Mouse (Mus musculus) urinary bladder, adult 18-20 months (tissue): Measurements from ENCODE around the gene Paxbp1.
"Not testable (repeated sequence)": the region's sequence is repeated elsewhere in the genome, so short reads cannot be mapped to it uniquely, and the experiment has no call there.

ENCODE experiments used
- DNase-seq, 2 experiments: peaks; one replicate each; pipeline ENCODE4 v3.0.0; 2022; ENCODE audit warnings: low spot score in 2 of 2, mixed read lengths in 2 of 2

Gene Paxbp1

DNA sequence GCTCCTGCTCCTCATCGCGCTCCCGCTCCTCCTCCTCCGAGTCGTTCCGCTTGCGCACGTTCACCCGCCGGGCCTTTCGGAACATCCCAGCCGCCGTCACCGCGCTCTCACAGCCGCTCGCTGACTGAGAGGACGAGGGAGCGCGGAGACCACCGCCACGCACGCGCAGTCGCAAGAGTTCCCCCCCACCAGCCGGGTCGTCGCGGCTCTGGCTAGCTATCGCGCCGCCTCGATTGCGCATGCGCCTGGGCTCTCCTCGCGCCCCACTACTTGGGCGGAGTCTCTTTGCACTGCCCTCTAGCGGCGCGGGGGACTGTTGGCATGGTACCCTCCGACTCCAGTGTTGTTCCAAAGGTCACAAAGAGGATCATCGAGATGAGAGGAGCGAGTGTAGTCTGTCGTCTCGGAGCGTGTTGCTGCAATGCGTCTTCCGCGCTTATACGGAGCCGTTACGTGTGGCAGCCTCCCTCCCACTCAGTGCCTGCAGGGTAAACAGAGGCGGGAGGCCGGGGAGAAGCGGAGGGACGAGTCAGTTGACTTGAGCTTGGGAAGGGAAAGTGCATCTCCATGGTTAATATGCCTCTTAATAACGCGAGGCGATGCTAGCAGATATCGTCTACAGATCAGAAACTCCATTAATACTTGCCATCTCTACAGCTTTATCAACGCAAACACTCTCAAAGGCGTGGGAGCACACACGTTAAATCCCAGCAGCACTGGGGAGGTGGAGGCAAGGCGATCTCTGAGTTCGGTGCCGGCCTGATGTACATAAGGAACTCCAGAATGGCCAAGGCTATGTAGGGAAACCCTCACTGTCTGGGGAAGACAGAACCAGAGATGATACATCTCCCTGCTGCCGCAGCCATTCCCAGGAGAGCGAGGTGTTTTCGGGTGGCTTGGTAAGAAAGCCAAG is at the start of gene Paxbp1:
Gene Paxbp1, minus strand, starts transcription at position 274 of the 913 bp plus-strand sequence.
- DNase-seq: peak; percentile 96 to 98

DNA sequence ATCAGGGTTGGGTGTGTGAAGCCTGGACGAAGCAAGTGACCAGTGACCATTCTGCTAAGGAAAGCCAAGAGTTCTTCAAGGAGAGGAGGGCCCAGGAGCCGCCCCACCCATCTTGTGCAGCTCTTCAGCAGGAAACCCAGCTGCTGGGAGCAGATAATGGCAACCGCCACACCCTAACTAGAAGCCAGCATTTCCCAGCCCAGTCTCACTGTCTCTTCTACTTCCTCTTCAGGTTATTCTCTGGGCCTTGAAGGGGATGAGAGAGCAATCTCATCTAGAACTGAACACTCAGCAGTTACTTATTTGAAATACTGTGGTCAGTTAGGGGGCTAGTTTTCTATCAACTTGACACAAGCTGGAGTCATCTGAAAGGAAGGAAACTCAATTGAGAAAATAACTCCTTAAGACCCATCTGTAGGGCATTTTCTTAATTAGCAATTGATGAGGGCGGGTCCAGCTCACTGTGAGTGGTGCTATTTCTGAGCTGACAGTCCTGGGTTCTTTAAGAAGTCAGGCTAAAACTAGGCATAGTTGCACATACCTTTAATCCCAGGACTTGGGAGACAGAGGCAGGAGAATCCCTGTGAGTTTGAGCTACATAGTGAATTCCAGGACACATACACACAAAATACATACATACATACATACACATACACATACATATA is 42.4 kb upstream of the Paxbp1 start:
- DNase-seq: no peak

GRCm38 (mm10) chr16:91085239-91085825 is 41.0 kb upstream of the Paxbp1 start:
- DNase-seq: no peak

DNA sequence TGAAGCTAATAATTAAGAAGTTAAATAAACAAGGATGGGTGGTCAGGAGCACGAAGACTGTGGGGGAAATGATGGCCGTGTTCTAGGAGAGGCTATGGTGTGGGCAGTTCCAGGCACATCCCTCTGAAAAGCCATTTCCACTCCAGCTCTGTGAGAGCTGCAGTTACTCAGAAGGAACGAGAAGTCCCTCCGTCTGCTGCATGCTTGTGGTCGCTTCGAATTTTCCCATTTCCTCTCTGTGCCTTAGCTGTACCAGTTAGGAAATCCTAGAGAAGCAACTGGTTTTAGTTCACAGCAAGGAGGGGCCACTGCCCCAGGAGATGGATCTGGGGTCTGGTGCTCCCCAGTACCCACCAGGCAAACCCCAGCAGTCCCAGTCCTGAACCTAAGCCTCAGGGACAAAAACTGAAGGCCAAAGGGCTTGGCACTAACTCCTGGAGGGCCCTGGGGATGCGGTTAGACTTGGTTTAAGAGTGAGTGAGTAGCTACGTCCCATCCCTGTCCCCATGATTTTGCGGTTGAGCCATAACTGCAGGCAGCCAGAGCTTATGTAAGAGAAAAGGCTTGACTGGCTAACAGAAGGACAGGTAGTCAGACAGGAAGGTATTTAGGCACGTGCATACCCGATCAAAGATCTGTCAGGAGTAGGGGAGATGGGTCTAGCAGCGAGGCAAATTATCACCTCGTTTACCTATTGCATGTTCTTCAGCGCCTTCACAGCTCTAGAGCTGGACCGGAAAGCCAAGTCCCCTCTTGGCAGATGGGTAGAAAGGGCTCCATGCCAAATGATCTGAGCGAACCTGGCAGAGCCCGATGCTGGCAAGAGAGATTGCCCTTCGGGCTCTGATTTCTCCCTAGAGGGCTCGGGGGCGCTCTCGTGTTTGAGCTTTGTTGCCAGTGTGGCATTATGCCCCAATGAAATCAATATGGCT is 40.2 kb upstream of the Paxbp1 start:
- DNase-seq: no peak

DNA sequence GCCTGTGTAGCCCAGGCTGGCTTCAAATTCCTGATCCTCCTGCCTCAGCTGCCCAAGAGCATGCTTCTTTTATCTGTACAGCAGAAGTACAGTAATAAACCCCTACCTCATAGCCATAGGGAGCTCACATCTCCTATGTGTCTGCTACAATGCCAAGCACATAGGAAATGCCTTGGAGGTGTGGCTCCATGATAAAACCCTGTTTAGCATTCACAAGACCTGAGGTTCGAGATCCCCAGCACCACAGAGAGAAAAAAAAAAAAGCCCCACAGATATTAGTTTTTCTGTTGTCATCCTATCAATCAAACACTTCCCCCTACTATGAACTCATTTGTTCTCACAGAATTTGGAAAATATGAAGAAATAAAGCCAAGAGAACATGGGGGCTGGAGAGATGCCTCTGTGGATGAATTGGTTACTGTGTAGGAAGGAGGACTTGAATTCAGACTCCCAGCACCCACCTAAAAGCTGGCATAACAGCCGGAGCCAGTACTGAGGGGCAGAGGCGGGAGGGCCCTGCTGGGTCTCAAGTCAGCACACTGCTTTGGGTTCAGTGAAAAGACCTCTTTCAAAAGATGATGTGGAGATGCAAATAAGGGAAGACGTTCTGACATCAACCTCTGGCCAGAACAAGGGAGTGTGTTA is 38.8 kb upstream of the Paxbp1 start:
- no peak for DNase-seq

DNA sequence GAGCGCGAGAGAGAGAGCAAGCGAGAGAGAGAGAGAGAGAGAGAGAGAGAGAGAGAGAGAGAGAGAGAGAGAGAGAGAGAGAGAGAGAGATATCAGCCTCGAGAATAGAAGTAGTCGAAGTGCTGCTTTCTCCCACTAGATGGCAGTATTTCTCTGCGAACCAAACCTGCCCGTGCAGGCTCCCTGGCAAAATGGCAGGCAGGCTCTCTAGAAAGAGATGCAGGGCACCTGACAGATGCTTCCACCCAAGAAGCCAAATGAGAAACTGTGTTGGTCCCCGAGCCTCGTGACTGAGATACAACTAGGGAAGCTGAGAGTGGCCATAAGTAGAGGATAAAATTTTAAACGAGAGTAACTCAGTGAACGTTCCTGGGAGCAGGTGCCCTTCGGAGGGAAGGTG is 37.2 kb upstream of the Paxbp1 start:
- DNase-seq: peak; percentile 28 to 44

GRCm38 (mm10) chr16:91076180-91076579 is 31.8 kb upstream of the Paxbp1 start:
- DNase-seq: no peak

DNA sequence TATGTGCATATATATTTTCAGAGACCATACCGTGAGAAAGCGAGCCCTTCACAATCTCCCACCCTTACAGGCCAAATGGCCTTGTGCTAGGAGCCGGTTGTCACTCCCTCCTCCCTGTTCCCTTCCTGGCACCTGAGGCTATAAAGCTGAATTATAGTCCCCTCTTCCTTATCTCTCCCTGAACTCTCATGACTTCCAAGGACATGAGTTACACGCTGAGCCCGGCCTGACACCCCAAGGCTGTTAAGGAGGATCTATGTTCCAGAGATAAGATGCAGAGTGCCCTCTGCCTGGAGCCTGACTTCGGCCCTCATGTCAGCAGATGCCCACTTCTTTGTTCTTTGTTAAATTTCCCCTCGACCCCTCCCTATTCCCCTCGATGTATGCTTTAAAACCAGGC is 31.1 kb upstream of the Paxbp1 start:
- DNase-seq: not testable (repeated sequence)

DNA sequence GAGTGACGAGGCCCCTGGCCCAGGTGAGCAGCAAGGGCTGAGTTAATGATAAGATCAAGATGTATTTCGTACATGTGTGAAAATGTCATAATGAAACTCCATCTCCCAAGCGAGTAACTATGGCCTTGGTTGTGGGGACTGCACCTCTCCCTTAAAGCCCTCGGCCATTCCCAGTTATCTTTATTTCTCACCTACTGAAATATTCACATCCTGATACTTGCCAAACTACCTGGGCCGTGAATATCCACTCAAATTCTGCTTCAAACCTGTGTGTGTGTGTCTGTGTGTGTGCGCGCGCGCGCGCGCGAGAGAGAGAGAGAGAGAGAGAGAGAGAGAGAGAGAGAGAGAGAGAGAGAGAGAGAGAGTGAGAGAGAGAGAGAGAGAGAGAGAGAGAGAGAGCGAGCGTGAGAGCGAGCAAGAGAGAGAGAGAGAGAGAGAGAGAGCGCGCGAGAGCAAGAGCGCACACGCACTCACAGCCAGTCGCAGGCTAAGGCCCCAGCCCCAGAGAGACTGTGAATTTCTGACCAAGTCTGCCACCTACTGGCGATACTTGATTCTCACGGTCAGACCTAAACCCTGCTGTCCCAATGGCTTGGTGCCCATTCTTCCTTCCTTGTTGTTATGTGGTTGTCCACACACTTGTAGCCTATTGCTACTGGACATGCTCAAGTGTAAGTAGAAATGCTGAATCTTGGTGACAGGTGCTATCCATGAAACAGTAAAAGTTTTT is 29.0 kb upstream of the Paxbp1 start:
- DNase-seq: peak; percentile 63 to 80

DNA sequence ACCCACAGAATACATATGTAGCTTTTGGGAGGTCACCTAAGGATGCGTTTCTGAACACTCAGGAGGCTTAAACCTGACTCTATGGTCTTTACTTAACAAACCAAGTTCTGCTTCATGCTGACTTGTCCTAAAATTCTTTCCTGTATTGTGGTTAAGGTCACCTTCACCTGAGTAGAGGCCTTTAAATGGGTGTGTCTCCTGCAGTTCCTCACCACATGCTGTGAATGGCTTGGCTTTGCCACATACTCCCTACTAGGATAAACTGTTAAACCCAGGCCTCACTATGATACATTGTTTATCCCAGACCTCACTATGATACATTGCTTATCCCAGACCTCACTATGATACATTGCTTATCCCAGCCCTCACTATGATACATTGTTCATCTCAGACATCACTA is 27.9 kb upstream of the Paxbp1 start:
- no peak for DNase-seq

- DNase-seq: no peak
These were observed 24.6 kb upstream of the Paxbp1 start for GRCm38 (mm10) chr16:91068969-91069368.

DNA sequence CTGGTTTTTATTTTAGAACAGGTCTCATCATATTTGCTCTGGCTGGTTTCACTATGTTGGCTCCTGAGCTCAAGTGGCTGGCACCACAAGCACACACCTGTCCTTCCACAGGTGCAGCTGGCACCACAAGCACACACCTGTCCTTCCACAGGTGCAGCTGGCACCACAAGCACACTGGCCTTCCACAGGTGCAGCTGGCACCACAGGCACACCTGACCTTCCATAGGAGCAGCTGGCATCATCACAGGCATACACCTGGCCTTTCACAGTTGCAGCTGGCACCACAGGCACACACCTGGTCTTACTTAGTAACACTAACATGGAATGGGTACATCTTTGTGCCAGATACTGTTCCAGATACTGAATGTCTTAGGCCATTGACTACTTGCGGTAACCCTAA is 22.8 kb upstream of the Paxbp1 start:
- DNase-seq: no peak

GRCm38 (mm10) chr16:91064583-91065365 is 20.4 kb upstream of the Paxbp1 start:
- no peak for DNase-seq

GRCm38 (mm10) chr16:91063786-91064185 is 19.4 kb upstream of the Paxbp1 start:
- no peak for DNase-seq

DNA sequence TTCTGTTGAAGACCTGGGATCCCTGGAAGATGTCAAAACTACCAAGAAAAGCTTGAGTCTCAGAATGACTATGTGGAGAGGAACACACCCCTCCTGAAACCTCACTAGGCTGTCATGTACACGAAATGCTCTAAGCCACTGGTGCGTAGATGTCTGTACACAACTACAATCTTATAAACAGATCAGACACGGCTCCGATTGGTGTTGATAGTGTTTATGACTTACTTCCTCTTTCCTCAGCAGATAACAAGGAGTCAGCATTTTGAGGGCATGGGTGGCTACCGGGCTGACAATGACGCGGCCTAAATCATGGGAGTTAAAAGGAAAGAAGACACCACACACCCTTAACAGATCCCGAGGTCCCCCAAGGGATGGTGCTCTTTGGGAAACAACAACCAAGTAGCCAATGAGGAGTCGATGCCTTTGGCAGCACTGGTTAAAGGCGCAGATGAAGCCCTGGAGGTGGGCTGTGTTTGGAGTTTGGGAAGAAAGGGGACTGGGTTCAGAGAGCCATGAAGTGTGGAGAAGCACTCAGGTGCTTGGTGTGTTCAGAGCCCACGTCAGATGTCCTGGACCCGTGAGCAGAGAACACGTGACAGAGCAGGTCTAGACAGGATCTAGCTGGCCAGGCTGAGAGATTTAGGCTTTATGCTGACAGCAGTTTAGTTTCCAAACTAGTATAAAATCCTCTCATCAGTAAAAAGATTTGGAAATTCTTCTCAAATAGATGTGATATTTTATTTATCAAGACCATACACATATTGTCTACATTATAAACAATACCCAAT is 17.4 kb upstream of the Paxbp1 start:
- DNase-seq: no peak

- DNase-seq: no peak
These were observed 13.4 kb upstream of the Paxbp1 start for GRCm38 (mm10) chr16:91057741-91058140.

- DNase-seq: no peak
These were observed 12.9 kb upstream of the Paxbp1 start for GRCm38 (mm10) chr16:91057261-91057660.

GRCm38 (mm10) chr16:91056043-91056821 is 11.9 kb upstream of the Paxbp1 start:
- no peak for DNase-seq
